Mouse (Mus musculus) spleen, adult 2 months (tissue): ENCODE data around the gene Musk. TPM values are rescaled to one million over a fixed set of nuclear protein-coding genes. Genes with fewer than 3 reads are reported as not detected.

Source experiments
- DNase-seq, 2 experiments: peaks; one replicate each; pipeline versions ENCODE4 v3.0.0 to v3.0.0-alpha.2; 2012 to 2021; ENCODE audit warnings: low spot score in 2 of 2, low read depth in 1 of 2
- H3K27ac ChIP-seq: fragments of 200-500 bp; 2 replicates; pipeline ENCODE4 v1.5.1; 2012; ENCODE audit warnings: low read length, inconsistent platforms; ENCODE audit not compliant: insufficient read depth
- H3K27me3 ChIP-seq: fragments of 200-500 bp; 2 replicates; pipeline ENCODE4 v1.6.1; 2012; ENCODE audit warnings: mild to moderate bottlenecking, moderate library complexity, low read length, inconsistent platforms; ENCODE audit not compliant: control insufficient read depth, insufficient read depth
- H3K36me3 ChIP-seq: fragments of 200-500 bp; 2 replicates; pipeline ENCODE4 v1.6.1; 2012; ENCODE audit warnings: mild to moderate bottlenecking, low read length, inconsistent platforms; ENCODE audit not compliant: control insufficient read depth, insufficient read depth
- H3K4me1 ChIP-seq: fragments of 200-500 bp; 2 replicates; pipeline ENCODE4 v1.6.1; 2011; ENCODE audit warnings: inconsistent platforms; ENCODE audit not compliant: control insufficient read depth, insufficient read depth, insufficient read length
- H3K4me3 ChIP-seq: fragments of 200-500 bp; 2 replicates; pipeline ENCODE4 v1.5.1; 2011; ENCODE audit warnings: mild to moderate bottlenecking, inconsistent platforms; ENCODE audit not compliant: insufficient read depth, insufficient read length; ENCODE audit errors: extremely low read depth
- CTCF ChIP-seq: fragments of 200-500 bp; IDR thresholded peaks from 2 replicates; pipeline ENCODE4 v1.5.1; 2011; ENCODE audit warnings: mild to moderate bottlenecking, inconsistent platforms; ENCODE audit not compliant: insufficient read depth, insufficient read length, insufficient replicate concordance; ENCODE audit errors: extremely low read depth
- POLR2A ChIP-seq: fragments of 200-500 bp; IDR thresholded peaks from 2 replicates; pipeline ENCODE4 v1.6.1; 2011; ENCODE audit warnings: low read depth, low read length, inconsistent platforms
- WGBS: fragments of 180-500 bp; shearing (Covaris S2); methylation state at CpG from one replicate; pipeline ENCODE4 v1.1.7; 2018; 5-methylcytosine and 5-hydroxymethylcytosine counted together
- polyA plus RNA-seq: library from polyadenylated mRNA; depleted of rRNA; stranded (reverse); fragments of >200 nt; gene quantifications from 2 replicates; pipeline ENCODE4 v1.2.3, GENCODE M21; 2012

Gene Musk
- polyA plus RNA-seq, 1 experiment = not detected

- Histone ChIP-seq H3K4me3 (no peak overlapping the region), H3K4me1 (no peaks in the 10 kb centered on the region), H3K27me3 (no peaks in the 10 kb centered on the region), H3K27ac (no peak overlapping the region), H3K36me3 (no peaks in the 10 kb centered on the region)
- WGBS = 89% methylated on average over 4 of the region's 4 CpGs
- no peak for DNase-seq
- no peak for TF ChIP-seq POLR2A
- TF ChIP-seq CTCF = no peak
These were observed 73.2 kb downstream of the Musk start for GRCm38 (mm10) chr4:58358996-58359395.

- Histone ChIP-seq H3K27ac (no peak overlapping the region), H3K4me1 (no peaks in the 10 kb centered on the region), H3K4me3 (no peak overlapping the region), H3K36me3 (no peaks in the 10 kb centered on the region), H3K27me3 (no peaks in the 10 kb centered on the region)
- WGBS = 88% methylated on average over 6 of the region's 6 CpGs
- TF ChIP-seq CTCF (no peak), POLR2A (no peak)
- no peak for DNase-seq
These were observed 79.6 kb downstream of the Musk start for GRCm38 (mm10) chr4:58365321-58365720.

- no peak overlapping the region for H3K4me3 ChIP-seq
- TF ChIP-seq CTCF (no peak), POLR2A (no peak)
- no peak for DNase-seq
- H3K27me3 ChIP-seq = no peaks in the 10 kb centered on the region
- no peaks in the 10 kb centered on the region for H3K4me1 ChIP-seq
- no peak overlapping the region for H3K27ac ChIP-seq
- 89% methylated on average over 1 of the region's 1 CpGs for WGBS
- H3K36me3 ChIP-seq = no peaks in the 10 kb centered on the region
These were observed 85.3 kb downstream of the Musk start for GRCm38 (mm10) chr4:58371106-58371505.

GRCm38 (mm10) chr4:58373599-58373998 lies 87.8 kb downstream of the Musk start:
- WGBS = 93% methylated on average over 10 of the region's 10 CpGs
- no peak for TF ChIP-seq POLR2A
- no peak for TF ChIP-seq CTCF
- Histone ChIP-seq H3K36me3 (no peaks in the 10 kb centered on the region), H3K27ac (no peak overlapping the region), H3K27me3 (no peaks in the 10 kb centered on the region), H3K4me3 (no peak overlapping the region), H3K4me1 (no peaks in the 10 kb centered on the region)
- no peak for DNase-seq

GRCm38 (mm10) chr4:58374141-58374870 lies 88.5 kb downstream of the Musk start:
- DNase-seq = no peak
- Histone ChIP-seq H3K4me1 (no peaks in the 10 kb centered on the region), H3K4me3 (no peak overlapping the region), H3K27me3 (no peaks in the 10 kb centered on the region), H3K36me3 (no peaks in the 10 kb centered on the region), H3K27ac (no peak overlapping the region)
- WGBS = 86% methylated on average over 7 of the region's 7 CpGs
- no peak for TF ChIP-seq POLR2A
- TF ChIP-seq CTCF = no peak

- Histone ChIP-seq H3K36me3 (no peaks in the 10 kb centered on the region), H3K4me1 (no peaks in the 10 kb centered on the region), H3K27ac (no peak overlapping the region), H3K4me3 (no peak overlapping the region), H3K27me3 (no peaks in the 10 kb centered on the region)
- DNase-seq = no peak
- TF ChIP-seq POLR2A = no peak
- TF ChIP-seq CTCF = no peak
- 97% methylated on average over 4 of the region's 4 CpGs for WGBS
These were observed 93.4 kb downstream of the Musk start for GRCm38 (mm10) chr4:58379186-58379585.

GRCm38 (mm10) chr4:58400861-58401341 lies 115.1 kb downstream of the Musk start:
- TF ChIP-seq CTCF (no peak), POLR2A (no peak)
- WGBS = 88% methylated on average over 12 of the region's 12 CpGs
- no peaks in the 10 kb centered on the region for H3K27me3 ChIP-seq

More at GRCm38 (mm10) chr4:58400861-58401341, 115.1 kb downstream of the Musk start:
- no peak overlapping the region for H3K4me3 ChIP-seq
- no peaks in the 10 kb centered on the region for H3K36me3 ChIP-seq
- H3K27ac ChIP-seq = no peak overlapping the region
- H3K4me1 ChIP-seq = no peaks in the 10 kb centered on the region
- DNase-seq = no peak
